ENCODE assay signal across 9 mouse cellular contexts in the genomic region with DNA sequence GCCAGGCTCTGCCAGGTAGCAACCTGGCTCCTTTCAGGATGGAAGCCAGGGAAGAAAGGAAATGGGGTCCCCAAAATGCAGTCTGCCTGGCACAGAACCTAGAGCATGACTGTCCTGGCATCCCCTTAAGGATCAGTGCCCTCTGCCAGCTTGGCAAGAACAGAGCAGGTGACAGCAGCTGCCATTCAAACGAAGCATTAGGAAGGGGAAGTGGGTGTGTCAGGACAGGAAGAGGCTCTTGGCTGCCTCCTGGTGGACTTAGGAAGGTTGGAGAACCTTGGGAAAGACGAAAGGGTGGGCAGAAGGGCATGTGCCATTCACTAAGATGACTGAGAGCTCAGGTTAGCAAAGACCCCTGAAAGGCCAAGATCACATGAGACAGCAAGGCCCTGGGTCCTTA. TPM values are rescaled to one million over a fixed set of nuclear protein-coding genes. Genes with fewer than 3 reads are reported as not detected.
DNase-seq lines count a peak whose midpoint lies in the region; ATAC-seq lines count a peak whose summit lies in the region.
"Had no signal": no experiment of that assay in that cellular context is flagged by ENCODE, and none has a peak within 500 bp of the region (broad histone marks: within the 10 kb centered on the region; RNA-seq: fewer than 3 reads in every experiment).

No protein-coding gene starts in this region.

- peaks cover 95% of the 10 kb centered on the region for H3K4me1 ChIP-seq in heart, embryonic 12.5 days (replicated peaks)
- peaks cover 42% of the 10 kb centered on the region for H3K4me1 ChIP-seq in hindbrain, embryonic 16.5 days (ENCODE audit: control insufficient read depth, insufficient read depth, low read depth, low read length)

- H3K9me3 ChIP-seq in heart, embryonic 12.5 days (replicated peaks) = no peaks in the 10 kb centered on the region
- H3K9me3 ChIP-seq in hindbrain, embryonic 16.5 days (ENCODE audit: control insufficient read depth, low read length) = no peaks in the 10 kb centered on the region
- H3K9me3 ChIP-seq: limb, embryonic 13.5 days had no signal

- H3K27me3 ChIP-seq in heart, embryonic 12.5 days (replicated peaks) = no peaks in the 10 kb centered on the region
- no peaks in the 10 kb centered on the region for H3K27me3 ChIP-seq in hindbrain, embryonic 16.5 days (replicated peaks; ENCODE audit: control insufficient read depth, insufficient read depth, low read length)
- H3K27me3 ChIP-seq: limb, embryonic 13.5 days had no signal

- H3K9ac ChIP-seq in heart, embryonic 12.5 days = 0 out of 2 replicates have a peak overlapping the region, but pooled peaks have one; percentile 10
- peak overlapping the region; percentile 38; the same call in 1 of the 2 replicates for H3K9ac ChIP-seq in hindbrain, embryonic 16.5 days (ENCODE audit: low read depth, low read length)

- H3K4me3 ChIP-seq in heart, embryonic 12.5 days = no peak overlapping the region
- H3K4me3 ChIP-seq in hindbrain, embryonic 16.5 days (ENCODE audit: low read length) = no peak overlapping the region
- H3K4me3 ChIP-seq: limb, embryonic 13.5 days had no signal

- ATAC-seq in heart, embryonic 12.5 days (ENCODE audit: insufficient number of reproducible peaks, low FRiP score) = no peak
- no peak for ATAC-seq in hindbrain, embryonic 16.5 days

- H3K27ac ChIP-seq in heart, embryonic 12.5 days (ENCODE audit: poor library complexity, severe bottlenecking) = peak overlapping the region; percentile 69; the same call in 1 of the 2 replicates
- H3K27ac ChIP-seq in hindbrain, embryonic 16.5 days (ENCODE audit: low read depth, low read length) = peak overlapping the region; percentile 29; the same call in 1 of the 2 replicates

- peaks cover 31% of the 10 kb centered on the region for H3K36me3 ChIP-seq in heart, embryonic 12.5 days
- peaks cover 3% of the 10 kb centered on the region for H3K36me3 ChIP-seq in hindbrain, embryonic 16.5 days (ENCODE audit: control insufficient read depth, insufficient read depth, low read length)

- H3K4me2 ChIP-seq in heart, embryonic 12.5 days = no peak overlapping the region
- no peak overlapping the region for H3K4me2 ChIP-seq in hindbrain, embryonic 16.5 days (ENCODE audit: low read length)
- H3K4me2 ChIP-seq: limb, embryonic 13.5 days had no signal

- WGBS in heart, embryonic 12.5 days = 20% methylated on average over 2 of the region's 2 CpGs
- 19% methylated on average over 2 of the region's 2 CpGs for WGBS in hindbrain, embryonic 16.5 days

- DNase-seq in heart, postnatal 36 days = no peak
- peak; percentile 35 for DNase-seq in CD4-positive helper T cell, adult 2 months (ENCODE audit: low read depth, low spot score)
- DNase-seq in cerebellum, adult 8-10 months = peak; percentile 69
- DNase-seq in retina, postnatal 1 day = peak; percentile 78
- DNase-seq in adrenal gland, postnatal 25 days = no peak
- no peak for DNase-seq in right cerebral cortex, adult 2 months (ENCODE audit: low spot score in 2 of 2)

- intact Hi-C loops in heart, postnatal 36 days (cut with DNase I) = loop anchor here (2.0 kb wide), 1 partner anchor 17 kb away; no protein-coding TSS in a partner anchor

RNA-seq across cellular contexts. Expression of a gene that starts 20.2 kb away (rescaled TPM):
- 92.2 and 95.9 TPM in 2 replicates for polyA plus RNA-seq in heart, embryonic 12.5 days (2016; fragmentation: Nextera tagmentation; extraction: Ambion mirVana)
- 100 to 1,000 TPM; 141 to 143 TPM for total RNA-seq in heart, postnatal 36 days (2021)
- 75.8 and 83.0 TPM in 2 replicates for polyA plus RNA-seq in hindbrain, embryonic 16.5 days (2015; fragmentation: Nextera tagmentation; extraction: Ambion mirVana)
- total RNA-seq in adrenal gland, postnatal 25 days (2021) = 79.9 and 117 TPM in 2 replicates

RNA-seq across cellular contexts. Expression of a gene that starts 20.3 kb away (rescaled TPM):
- 27.1 and 28.0 TPM in 2 replicates for polyA plus RNA-seq in heart, embryonic 12.5 days (2016; fragmentation: Nextera tagmentation; extraction: Ambion mirVana)
- 10 to 100 TPM; 45.1 to 47.3 TPM for total RNA-seq in heart, postnatal 36 days (2021)
- polyA plus RNA-seq in hindbrain, embryonic 16.5 days (2015; fragmentation: Nextera tagmentation; extraction: Ambion mirVana) = 44.3 and 45.9 TPM in 2 replicates
- 132 and 143 TPM in 2 replicates for total RNA-seq in adrenal gland, postnatal 25 days (2021)

RNA-seq across cellular contexts. Expression of a gene that starts 24.6 kb away (rescaled TPM):
- 90.9 and 94.3 TPM in 2 replicates for polyA plus RNA-seq in heart, embryonic 12.5 days (2016; fragmentation: Nextera tagmentation; extraction: Ambion mirVana)
- total RNA-seq in heart, postnatal 36 days (2021) = 10 to 100 TPM; 44.7 to 52.6 TPM
- polyA plus RNA-seq in hindbrain, embryonic 16.5 days (2015; fragmentation: Nextera tagmentation; extraction: Ambion mirVana) = 99.0 and 116 TPM in 2 replicates
- total RNA-seq in adrenal gland, postnatal 25 days (2021) = 72.6 and 92.6 TPM in 2 replicates

RNA-seq across cellular contexts. Expression of a gene that starts 38.9 kb away (rescaled TPM):
- polyA plus RNA-seq in heart, embryonic 12.5 days (2016; fragmentation: Nextera tagmentation; extraction: Ambion mirVana) = 14.0 and 14.3 TPM in 2 replicates
- total RNA-seq in heart, postnatal 36 days (2021) = under 1 TPM; 0.14 to 0.25 TPM
- polyA plus RNA-seq in hindbrain, embryonic 16.5 days (2015; fragmentation: Nextera tagmentation; extraction: Ambion mirVana) = 2.9 and 3.6 TPM in 2 replicates
- total RNA-seq in adrenal gland, postnatal 25 days (2021) = 1.3 and 1.5 TPM in 2 replicates

RNA-seq across cellular contexts. Expression of a gene that starts 53.5 kb away (rescaled TPM):
- polyA plus RNA-seq in heart, embryonic 12.5 days (2016; fragmentation: Nextera tagmentation; extraction: Ambion mirVana) = 36.8 and 37.6 TPM in 2 replicates
- 10 to 100 TPM; 13.0 to 13.7 TPM for total RNA-seq in heart, postnatal 36 days (2021)
- 42.2 and 47.7 TPM in 2 replicates for polyA plus RNA-seq in hindbrain, embryonic 16.5 days (2015; fragmentation: Nextera tagmentation; extraction: Ambion mirVana)
- total RNA-seq in adrenal gland, postnatal 25 days (2021) = 14.2 and 22.1 TPM in 2 replicates

Comparison
In these comparisons a context has a peak if more than half of its experiments do, and no peak if none do; other contexts are left out.
1. DNase-seq: peak in CD4-positive helper T cell, adult 2 months (single experiment), cerebellum, adult 8-10 months (single experiment) and retina, postnatal 1 day (single experiment); none in heart, postnatal 36 days (0 of 2), adrenal gland, postnatal 25 days (single experiment) and right cerebral cortex, adult 2 months (0 of 2).